Mouse (Mus musculus) limb, embryonic 14.5 days (tissue): ENCODE measurements around the gene Ranbp3. TPM values are rescaled to one million over a fixed set of nuclear protein-coding genes. Genes with fewer than 3 reads are reported as not detected.

Experiments
- ATAC-seq: fragments of 200-750 bp; cut with Nextera tagmentation; 2 replicates; pipeline ENCODE4 v1.8.0; 2017; ENCODE audit warnings: low read depth, moderate number of reproducible peaks, moderate TSS enrichment; ENCODE audit not compliant: low FRiP score
- DNase-seq: peaks from one replicate; pipeline ENCODE4 v3.0.0-alpha.2; 2015; ENCODE audit warnings: low spot score
- H3K27ac ChIP-seq: fragments of 300-500 bp; sonication (generic); replicated peaks from 2 replicates; pipeline ENCODE4 v1.5.1; 2014; ENCODE audit warnings: low read depth, mild to moderate bottlenecking, low read length, moderate library complexity, mixed read lengths
- H3K27me3 ChIP-seq: fragments of 300-500 bp; sonication (generic); 2 replicates; pipeline ENCODE4 v1.6.1; 2014; ENCODE audit warnings: low read length, mixed read lengths; ENCODE audit not compliant: control insufficient read depth, insufficient read depth
- H3K36me3 ChIP-seq: fragments of 300-500 bp; sonication (generic); 2 replicates; pipeline ENCODE4 v1.6.1; 2014; ENCODE audit warnings: mild to moderate bottlenecking, low read length, moderate library complexity, mixed read lengths; ENCODE audit not compliant: control insufficient read depth, insufficient read depth
- H3K4me1 ChIP-seq: fragments of 300-500 bp; sonication (generic); 2 replicates; pipeline ENCODE4 v1.6.1; 2014; ENCODE audit warnings: antibody characterized with exemption, low read length, mixed read lengths; ENCODE audit not compliant: control insufficient read depth, insufficient read depth
- H3K4me2 ChIP-seq: fragments of 300-500 bp; sonication (generic); replicated peaks from 2 replicates; pipeline ENCODE4 v1.6.1; 2014; ENCODE audit warnings: low read depth, mild to moderate bottlenecking, low read length, moderate library complexity; ENCODE audit not compliant: severe bottlenecking
- H3K4me3 ChIP-seq: fragments of 300-500 bp; sonication (generic); replicated peaks from 2 replicates; pipeline ENCODE4 v1.5.1; 2014; ENCODE audit warnings: low read length
- H3K9ac ChIP-seq: fragments of 300-500 bp; sonication (generic); 2 replicates; pipeline ENCODE4 v1.6.1; 2014; ENCODE audit warnings: mild to moderate bottlenecking, low read depth, low read length, moderate library complexity; ENCODE audit not compliant: severe bottlenecking
- H3K9me3 ChIP-seq: fragments of 300-500 bp; sonication (generic); 2 replicates; pipeline ENCODE4 v1.6.1; 2016; ENCODE audit warnings: low read length; ENCODE audit not compliant: control insufficient read depth
- POLR2A ChIP-seq: fragments of 200-500 bp; IDR thresholded peaks from 2 replicates; pipeline ENCODE4 v1.8.0; 2012; ENCODE audit warnings: inconsistent platforms, mild to moderate bottlenecking, moderate library complexity, borderline replicate concordance; ENCODE audit not compliant: insufficient read depth, insufficient read length; ENCODE audit errors: extremely low read depth
- WGBS: fragments of 180-500 bp; shearing (Covaris S2); extraction: QIAGEN DNeasy Blood & Tissue Kit; methylation state at CpG from one replicate; pipeline ENCODE4 v1.1.7; 2014; 5-methylcytosine and 5-hydroxymethylcytosine counted together
- polyA plus RNA-seq, 2 experiments: library from polyadenylated mRNA; depleted of rRNA in 1 of 2; stranded (reverse) in 1 of 2; unstranded in 1 of 2; fragments of >200 nt; fragmentation: Nextera tagmentation in 1 of 2; extraction: Ambion mirVana in 1 of 2; gene quantifications; 2 replicates each; pipeline versions ENCODE4 v1.2.1 to v1.2.3; 2012 to 2014

The Ranbp3 gene
- polyA plus RNA-seq, 2 experiments, result 86.3 to 139 TPM

DNA sequence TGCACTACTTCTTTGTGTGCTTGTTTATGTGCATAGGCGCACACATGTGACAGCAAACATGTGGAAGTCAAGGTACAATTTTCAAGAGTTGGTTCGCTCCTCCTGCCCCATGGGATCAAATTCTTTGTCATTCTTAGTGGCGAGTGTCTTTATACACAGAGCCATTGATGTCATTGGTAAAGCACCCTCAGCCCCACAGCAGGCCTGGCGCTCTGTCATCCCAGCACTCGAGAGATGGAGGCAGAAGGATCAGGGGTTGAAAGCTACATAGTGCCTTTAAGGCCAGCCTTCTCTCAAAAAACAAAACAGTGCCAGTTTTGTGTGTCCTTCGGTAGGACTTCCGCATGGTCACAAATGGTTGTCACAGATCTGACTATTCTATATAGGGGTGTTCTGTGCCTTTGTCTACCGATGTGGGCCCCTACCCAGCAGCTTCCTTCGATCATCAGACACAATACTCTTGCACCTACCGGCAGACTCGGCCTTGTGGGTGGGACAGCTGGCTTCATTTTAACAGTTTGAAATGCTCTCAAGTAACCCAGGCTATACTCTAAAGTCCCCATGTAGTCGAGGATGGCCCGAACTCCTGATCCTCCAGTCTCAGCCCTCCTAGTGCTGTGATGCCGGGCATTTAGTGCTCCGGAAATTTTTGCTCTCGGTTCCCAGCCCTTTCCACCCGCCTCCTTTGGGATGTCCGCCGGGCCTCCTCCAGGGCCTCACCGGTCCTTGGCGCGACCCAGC, 43.0 kb downstream of the Ranbp3 start:
- H3K9ac ChIP-seq, result peak overlapping the region; percentile 69
- no peak for ATAC-seq
- no peaks in the 10 kb centered on the region for H3K9me3 ChIP-seq
- H3K27me3 ChIP-seq, result no peaks in the 10 kb centered on the region
- no peak for TF ChIP-seq POLR2A
- WGBS, result 25% methylated on average over 22 of the region's 22 CpGs
- peak overlapping the region; percentile 81 for H3K27ac ChIP-seq
- H3K36me3 ChIP-seq, result peaks cover 30% of the 10 kb centered on the region
- peak overlapping the region; percentile 53 for H3K4me3 ChIP-seq
- peak overlapping the region; percentile 65 for H3K4me2 ChIP-seq
- H3K4me1 ChIP-seq, result peaks cover 18% of the 10 kb centered on the region
- DNase-seq, result no peak

DNA sequence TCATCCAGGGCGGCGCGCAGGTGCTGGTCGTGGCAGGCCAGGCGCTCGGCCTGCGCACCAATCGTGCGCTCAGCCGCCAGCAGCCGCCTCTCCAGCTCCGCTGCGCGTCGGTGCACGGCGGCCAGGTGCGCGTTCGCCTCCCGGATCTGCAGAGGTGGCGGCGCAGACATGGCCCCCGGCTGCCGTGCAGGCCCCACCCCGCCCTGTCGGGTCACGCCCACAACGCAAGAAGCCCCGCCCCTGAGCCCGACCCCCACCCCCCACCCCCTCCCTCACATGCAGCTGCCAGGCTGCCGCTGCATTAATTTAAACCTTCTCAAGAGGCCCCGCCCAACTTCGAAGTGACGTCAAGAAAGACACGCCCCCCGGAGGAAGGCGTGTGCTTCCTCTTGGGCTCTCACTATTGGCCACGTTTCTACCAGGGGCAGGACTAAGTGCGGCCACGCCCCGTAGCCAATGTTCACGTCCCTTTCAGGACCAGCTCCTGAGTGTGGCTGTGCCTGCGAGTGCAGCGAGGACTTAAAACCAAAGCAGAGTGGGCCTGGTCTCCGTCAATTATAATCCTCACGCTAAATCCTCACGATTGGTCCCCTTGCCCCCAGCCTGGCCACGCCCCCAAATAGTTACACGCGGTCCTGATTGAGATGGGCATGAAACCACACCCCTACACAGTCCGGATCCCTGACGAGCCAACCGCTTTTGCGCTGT, 43.7 kb downstream of the Ranbp3 start:
- Histone ChIP-seq H3K9ac (peak overlapping the region; percentile 69), H3K4me3 (peak overlapping the region; percentile 53), H3K4me1 (peaks cover 18% of the 10 kb centered on the region), H3K27me3 (no peaks in the 10 kb centered on the region), H3K9me3 (no peaks in the 10 kb centered on the region), H3K4me2 (peak overlapping the region; percentile 65), H3K36me3 (peaks cover 30% of the 10 kb centered on the region), H3K27ac (peak overlapping the region; percentile 81)
- peak; percentile 99 for DNase-seq
- peak; percentile 54; the same call in 1 of the 2 replicates for TF ChIP-seq POLR2A
- under 1% methylated on average over 44 of the region's 55 CpGs for WGBS
- ATAC-seq, result peak; percentile 93

- ATAC-seq (peak; percentile 72), DNase-seq (peak; percentile 99)
- WGBS, result 1% methylated on average over 59 of the region's 59 CpGs
- Histone ChIP-seq H3K27ac (peak within 1 kb of the TSS; percentile 81), H3K9ac (peak within 1 kb of the TSS; percentile 71), H3K4me2 (peak within 1 kb of the TSS; percentile 65), H3K4me3 (peak within 1 kb of the TSS; percentile 53), H3K36me3 (peaks cover 30% of the 10 kb centered on the region), H3K27me3 (no peaks in the 10 kb centered on the region), H3K9me3 (no peaks in the 10 kb centered on the region), H3K4me1 (peaks cover 24% of the 10 kb centered on the region)
- peak; percentile 56; the same call in 1 of the 2 replicates for TF ChIP-seq POLR2A
These were observed 44.4 kb downstream of the Ranbp3 start, which contains the start of the genes Ndufa11 and Vmac for GRCm38 (mm10) chr17:56717363-56718058. Gene Ndufa11 (plus strand): TSS chr17:56717767. Gene Vmac (minus strand): TSS chr17:56718022.

DNA sequence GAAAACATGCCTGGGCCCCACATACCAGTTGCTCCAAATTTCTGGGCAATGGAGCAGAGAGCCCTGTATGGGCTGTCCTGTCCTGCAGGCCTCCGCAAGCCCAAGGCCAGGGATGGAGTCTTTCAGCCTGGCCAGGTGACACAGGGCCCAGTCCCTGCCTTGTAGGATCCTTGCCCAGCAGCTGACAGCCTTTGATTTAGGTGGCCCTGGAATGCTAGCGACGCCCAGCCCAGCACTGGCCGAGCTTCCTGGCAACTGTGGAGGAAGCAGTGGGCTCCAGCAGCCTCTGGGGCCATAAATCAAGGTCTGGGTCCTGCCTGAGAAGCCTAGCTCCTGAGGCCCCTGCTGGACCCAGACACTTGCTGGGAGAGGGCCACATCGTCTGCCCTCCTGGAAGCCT, 49.3 kb downstream of the Ranbp3 start:
- no peak overlapping the region for H3K4me3 ChIP-seq
- no peak overlapping the region for H3K4me2 ChIP-seq
- ATAC-seq, result no peak
- 39% methylated on average over 5 of the region's 5 CpGs for WGBS
- H3K27ac ChIP-seq, result 0 out of 2 replicates have a peak overlapping the region, but pooled peaks have one; percentile 38
- H3K4me1 ChIP-seq, result peaks cover 41% of the 10 kb centered on the region
- H3K27me3 ChIP-seq, result no peaks in the 10 kb centered on the region
- H3K9me3 ChIP-seq, result no peaks in the 10 kb centered on the region
- H3K36me3 ChIP-seq, result peaks cover 26% of the 10 kb centered on the region
- DNase-seq, result no peak
- TF ChIP-seq POLR2A, result no peak
- H3K9ac ChIP-seq, result 0 out of 2 replicates have a peak overlapping the region, but pooled peaks have one; percentile 7
